Mouse (Mus musculus): ENCODE measurements around the gene Fsd2. TPM values are rescaled to one million over a fixed set of nuclear protein-coding genes. Genes with fewer than 3 reads are reported as not detected.

Fsd2 gene
- polyA plus RNA-seq, 1 experiment = 0.43 TPM

DNA sequence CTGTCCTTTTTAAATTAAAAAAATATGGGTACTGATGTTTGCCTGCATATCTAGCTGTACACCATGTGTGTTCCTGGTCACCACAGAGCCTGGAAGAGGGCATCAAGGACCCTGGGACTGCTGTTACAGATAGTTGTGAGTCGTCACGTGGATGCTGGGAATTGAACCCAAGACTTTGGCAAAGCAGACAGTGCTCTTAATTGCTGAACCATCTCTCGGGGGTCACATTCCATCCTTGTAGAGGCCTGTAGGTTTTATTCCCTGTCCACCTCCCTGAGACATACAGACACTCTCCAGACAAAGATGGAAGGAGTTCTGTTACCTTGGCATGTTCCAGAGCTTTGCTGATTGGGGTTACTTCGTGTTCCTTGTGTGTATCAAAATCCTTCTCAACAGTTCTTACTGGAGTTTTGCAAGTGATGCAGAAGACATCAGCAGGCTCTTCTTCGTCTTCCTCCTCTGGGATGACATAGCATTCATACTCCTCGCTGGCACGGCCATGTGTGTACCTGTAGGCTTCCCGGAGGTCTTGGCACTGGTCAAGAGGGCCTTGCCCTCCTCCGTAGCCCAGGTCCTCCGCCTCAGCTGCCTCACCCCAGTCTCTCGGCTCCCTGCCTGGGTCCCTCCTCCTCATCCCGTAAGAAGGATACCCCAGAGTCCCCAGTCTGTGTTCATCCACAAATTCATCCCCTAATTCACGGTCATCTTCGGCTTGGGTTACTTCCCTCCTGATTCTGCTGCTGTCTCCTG lies 7.3 kb downstream of the Fsd2 start:
- TF ChIP-seq POLR2A (IDR thresholded peaks at IDR 0.05; ENCODE audit: control insufficient read depth, low read depth, low read length) (no peak), CTCF (IDR thresholded peaks at IDR 0.05; ENCODE audit: control insufficient read depth, insufficient read depth, insufficient replicate concordance, low read depth, low read length) (no peak)
- no peak overlapping the region for H3K4me3 ChIP-seq (ENCODE audit: control insufficient read depth, low read depth, low read length)
- no peaks in the 10 kb centered on the region for H3K4me1 ChIP-seq (ENCODE audit: control insufficient read depth, insufficient read depth, low read length)
- H3K36me3 ChIP-seq (ENCODE audit: control insufficient read depth, insufficient read depth, low read length) = no peaks in the 10 kb centered on the region
- no peaks in the 10 kb centered on the region for H3K27me3 ChIP-seq (ENCODE audit: control insufficient read depth, insufficient read depth, low read length)
- no peak overlapping the region for H3K27ac ChIP-seq (ENCODE audit: control insufficient read depth, insufficient read depth, low read depth, low read length)

GRCm38 (mm10) chr7:81557985-81558360 lies 8.8 kb downstream of the Fsd2 start:
- Histone ChIP-seq H3K27ac (ENCODE audit: control insufficient read depth, insufficient read depth, low read depth, low read length) (no peak overlapping the region), H3K36me3 (ENCODE audit: control insufficient read depth, insufficient read depth, low read length) (no peaks in the 10 kb centered on the region), H3K4me1 (ENCODE audit: control insufficient read depth, insufficient read depth, low read length) (no peaks in the 10 kb centered on the region), H3K27me3 (ENCODE audit: control insufficient read depth, insufficient read depth, low read length) (no peaks in the 10 kb centered on the region), H3K4me3 (ENCODE audit: control insufficient read depth, low read depth, low read length) (no peak overlapping the region)
- TF ChIP-seq POLR2A (IDR thresholded peaks at IDR 0.05; ENCODE audit: control insufficient read depth, low read depth, low read length) (no peak), CTCF (IDR thresholded peaks at IDR 0.05; ENCODE audit: control insufficient read depth, insufficient read depth, insufficient replicate concordance, low read depth, low read length) (no peak)

GRCm38 (mm10) chr7:81557252-81557984 lies 9.3 kb downstream of the Fsd2 start:
- no peaks in the 10 kb centered on the region for H3K27me3 ChIP-seq (ENCODE audit: control insufficient read depth, insufficient read depth, low read length)
- no peak overlapping the region for H3K4me3 ChIP-seq (ENCODE audit: control insufficient read depth, low read depth, low read length)
- TF ChIP-seq POLR2A (IDR thresholded peaks at IDR 0.05; ENCODE audit: control insufficient read depth, low read depth, low read length) = no peak
- TF ChIP-seq CTCF (IDR thresholded peaks at IDR 0.05; ENCODE audit: control insufficient read depth, insufficient read depth, insufficient replicate concordance, low read depth, low read length) = no peak
- no peaks in the 10 kb centered on the region for H3K4me1 ChIP-seq (ENCODE audit: control insufficient read depth, insufficient read depth, low read length)
- no peak overlapping the region for H3K27ac ChIP-seq (ENCODE audit: control insufficient read depth, insufficient read depth, low read depth, low read length)
- no peaks in the 10 kb centered on the region for H3K36me3 ChIP-seq (ENCODE audit: control insufficient read depth, insufficient read depth, low read length)

GRCm38 (mm10) chr7:81556839-81557238 lies 9.9 kb downstream of the Fsd2 start:
- H3K4me1 ChIP-seq (ENCODE audit: control insufficient read depth, insufficient read depth, low read length) = no peaks in the 10 kb centered on the region
- no peak for TF ChIP-seq POLR2A (IDR thresholded peaks at IDR 0.05; ENCODE audit: control insufficient read depth, low read depth, low read length)
- TF ChIP-seq CTCF (IDR thresholded peaks at IDR 0.05; ENCODE audit: control insufficient read depth, insufficient read depth, insufficient replicate concordance, low read depth, low read length) = no peak
- H3K27ac ChIP-seq (ENCODE audit: control insufficient read depth, insufficient read depth, low read depth, low read length) = no peak overlapping the region
- no peaks in the 10 kb centered on the region for H3K27me3 ChIP-seq (ENCODE audit: control insufficient read depth, insufficient read depth, low read length)
- no peak overlapping the region for H3K4me3 ChIP-seq (ENCODE audit: control insufficient read depth, low read depth, low read length)
- H3K36me3 ChIP-seq (ENCODE audit: control insufficient read depth, insufficient read depth, low read length) = no peaks in the 10 kb centered on the region

GRCm38 (mm10) chr7:81554369-81554768 lies 12.4 kb downstream of the Fsd2 start:
- no peak overlapping the region for H3K27ac ChIP-seq (ENCODE audit: control insufficient read depth, insufficient read depth, low read depth, low read length)
- H3K4me3 ChIP-seq (ENCODE audit: control insufficient read depth, low read depth, low read length) = no peak overlapping the region
- H3K4me1 ChIP-seq (ENCODE audit: control insufficient read depth, insufficient read depth, low read length) = no peaks in the 10 kb centered on the region
- peak; percentile 24; the same call in 1 of the 2 replicates for TF ChIP-seq CTCF (IDR thresholded peaks at IDR 0.05; ENCODE audit: control insufficient read depth, insufficient read depth, insufficient replicate concordance, low read depth, low read length)
- TF ChIP-seq POLR2A (IDR thresholded peaks at IDR 0.05; ENCODE audit: control insufficient read depth, low read depth, low read length) = no peak
- no peaks in the 10 kb centered on the region for H3K27me3 ChIP-seq (ENCODE audit: control insufficient read depth, insufficient read depth, low read length)
- no peaks in the 10 kb centered on the region for H3K36me3 ChIP-seq (ENCODE audit: control insufficient read depth, insufficient read depth, low read length)

- Histone ChIP-seq H3K36me3 (ENCODE audit: control insufficient read depth, insufficient read depth, low read length) (no peaks in the 10 kb centered on the region), H3K4me1 (ENCODE audit: control insufficient read depth, insufficient read depth, low read length) (no peaks in the 10 kb centered on the region), H3K27ac (ENCODE audit: control insufficient read depth, insufficient read depth, low read depth, low read length) (no peak overlapping the region), H3K4me3 (ENCODE audit: control insufficient read depth, low read depth, low read length) (no peak overlapping the region), H3K27me3 (ENCODE audit: control insufficient read depth, insufficient read depth, low read length) (no peaks in the 10 kb centered on the region)
- no peak for TF ChIP-seq POLR2A (IDR thresholded peaks at IDR 0.05; ENCODE audit: control insufficient read depth, low read depth, low read length)
- no peak for TF ChIP-seq CTCF (IDR thresholded peaks at IDR 0.05; ENCODE audit: control insufficient read depth, insufficient read depth, insufficient replicate concordance, low read depth, low read length)
These were observed 13.2 kb downstream of the Fsd2 start for GRCm38 (mm10) chr7:81553589-81553988.

- H3K36me3 ChIP-seq (ENCODE audit: control insufficient read depth, insufficient read depth, low read length) = no peaks in the 10 kb centered on the region
- H3K27me3 ChIP-seq (ENCODE audit: control insufficient read depth, insufficient read depth, low read length) = no peaks in the 10 kb centered on the region
- H3K27ac ChIP-seq (ENCODE audit: control insufficient read depth, insufficient read depth, low read depth, low read length) = no peak overlapping the region
- H3K4me3 ChIP-seq (ENCODE audit: control insufficient read depth, low read depth, low read length) = no peak overlapping the region
- no peak for TF ChIP-seq POLR2A (IDR thresholded peaks at IDR 0.05; ENCODE audit: control insufficient read depth, low read depth, low read length)
- no peak for TF ChIP-seq CTCF (IDR thresholded peaks at IDR 0.05; ENCODE audit: control insufficient read depth, insufficient read depth, insufficient replicate concordance, low read depth, low read length)
- no peaks in the 10 kb centered on the region for H3K4me1 ChIP-seq (ENCODE audit: control insufficient read depth, insufficient read depth, low read length)
These were observed 17.9 kb downstream of the Fsd2 start for GRCm38 (mm10) chr7:81548864-81549263.
